Mouse (Mus musculus) gastrocnemius, adult 18-20 months (tissue): Measurements from ENCODE around the gene Cep95. TPM values are rescaled to one million over a fixed set of nuclear protein-coding genes. Genes with fewer than 3 reads are reported as not detected.

ENCODE experiments used
- microRNA-seq: library from miRNA; unstranded; fragments of <30 nt; microRNA quantifications from one replicate; pipeline ENCODE4 v1.2.0, GENCODE M21; 2021
- total RNA-seq, 2 experiments: library from RNA; stranded (reverse); gene quantifications; 2 replicates each; pipeline ENCODE4 v1.2.3; 2021

Cep95 gene
- total RNA-seq, 2 experiments from 2014 or later, result 2.7 to 4.7 TPM

Small RNA genes within 50 kb of the gene (microRNA-seq; reads per million reads assigned to microRNA genes)
- not detected for gene Gm25994
- 8.9 reads per million, percentile 21 among the genes with 10 or more reads in this experiment for gene Mir3064

Other genes with a start within 250 kb of the Cep95 start
- 10 to 100 TPM; 64.8 to 69.4 TPM for gene Tex2, start 175.8 kb upstream of the Cep95 start, total RNA-seq
- gene Pecam1, start 38.6 kb upstream of the Cep95 start, total RNA-seq, result 10 to 100 TPM; 27.3 to 35.3 TPM
- gene Milr1, start 38.0 kb upstream of the Cep95 start, total RNA-seq, result under 1 TPM in 1 of 2 experiments, not detected in 1; 0.34 TPM
- 1 to 10 TPM; 2.4 TPM for gene Polg2, start 9.7 kb upstream of the Cep95 start, total RNA-seq
- gene Ddx5, start 67 bp upstream of the Cep95 start, total RNA-seq, result 100 to 1,000 TPM; 250 to 296 TPM
- 10 to 100 TPM; 24.5 to 29.5 TPM for gene Smurf2, start 131.5 kb downstream of the Cep95 start, total RNA-seq
- gene Kpna2, start 210.3 kb downstream of the Cep95 start, total RNA-seq, result 10 to 100 TPM in 1 of 2 experiments, 1 to 10 TPM in 1; 9.4 to 10.3 TPM
- 1 to 10 TPM; 1.5 TPM for gene 1810010H24Rik, start 236.4 kb downstream of the Cep95 start, total RNA-seq